Mouse (Mus musculus) heart, adult 11 months (tissue): Measurements from ENCODE around the gene Necap2.

ENCODE experiments used
- DNase-seq: peaks from one replicate; pipeline ENCODE4 v3.0.0; 2022

Gene Necap2

GRCm38 (mm10) chr4:141031733-141032132 lies 46.4 kb downstream of the Necap2 start:
- peak; percentile 97 for DNase-seq

GRCm38 (mm10) chr4:141030541-141031206 lies 47.5 kb downstream of the Necap2 start:
- no peak for DNase-seq

- DNase-seq, result no peak
Observed at GRCm38 (mm10) chr4:141024992-141025391, 53.2 kb downstream of the Necap2 start.

- DNase-seq, result no peak
Observed at GRCm38 (mm10) chr4:141024052-141024451, 54.1 kb downstream of the Necap2 start.

- no peak for DNase-seq
Observed at GRCm38 (mm10) chr4:141021614-141021929, 56.6 kb downstream of the Necap2 start.

GRCm38 (mm10) chr4:141020811-141021613 lies 57.1 kb downstream of the Necap2 start:
- peak; percentile 97 for DNase-seq

GRCm38 (mm10) chr4:141020220-141020619 lies 57.9 kb downstream of the Necap2 start:
- no peak for DNase-seq

- DNase-seq, result peak; percentile 91
Observed at GRCm38 (mm10) chr4:141017657-141018436, 60.3 kb downstream of the Necap2 start.
